Mouse (Mus musculus) testis, adult 2 months (tissue): ENCODE data around the gene Msx2.

Source experiments
- CTCF ChIP-seq: fragments of 200-500 bp; IDR thresholded peaks from 2 replicates; pipeline ENCODE4 v1.5.1; 2012; ENCODE audit warnings: low read depth, mild to moderate bottlenecking, inconsistent platforms, low read length, moderate library complexity; ENCODE audit not compliant: control insufficient read depth, insufficient read depth, insufficient replicate concordance
- POLR2A ChIP-seq: fragments of 200-500 bp; IDR thresholded peaks from 2 replicates; pipeline ENCODE4 v1.6.1; 2012; ENCODE audit warnings: low read depth, mild to moderate bottlenecking, inconsistent platforms, low read length, moderate library complexity; ENCODE audit not compliant: control insufficient read depth

GRCm38 (mm10) chr13:53514574-53514973 is 41.7 kb upstream of the Msx2 start:
- no peak for TF ChIP-seq POLR2A
- no peak for TF ChIP-seq CTCF
